Mouse (Mus musculus): Measurements from ENCODE around the gene Ppm1a.
"Not testable (repeated sequence)": the region's sequence is repeated elsewhere in the genome, so short reads cannot be mapped to it uniquely, and the experiment has no call there.

Gene Ppm1a

GRCm38 (mm10) chr12:72761649-72762261 is 4.5 kb downstream of the Ppm1a start:
- DNase-seq (ENCODE audit: low spot score), result peak; percentile 76

GRCm38 (mm10) chr12:72762502-72762901 is 5.2 kb downstream of the Ppm1a start:
- DNase-seq (ENCODE audit: low spot score), result no peak

- no peak for DNase-seq (ENCODE audit: low spot score)
These were observed 5.9 kb downstream of the Ppm1a start for GRCm38 (mm10) chr12:72763156-72763555.

DNA sequence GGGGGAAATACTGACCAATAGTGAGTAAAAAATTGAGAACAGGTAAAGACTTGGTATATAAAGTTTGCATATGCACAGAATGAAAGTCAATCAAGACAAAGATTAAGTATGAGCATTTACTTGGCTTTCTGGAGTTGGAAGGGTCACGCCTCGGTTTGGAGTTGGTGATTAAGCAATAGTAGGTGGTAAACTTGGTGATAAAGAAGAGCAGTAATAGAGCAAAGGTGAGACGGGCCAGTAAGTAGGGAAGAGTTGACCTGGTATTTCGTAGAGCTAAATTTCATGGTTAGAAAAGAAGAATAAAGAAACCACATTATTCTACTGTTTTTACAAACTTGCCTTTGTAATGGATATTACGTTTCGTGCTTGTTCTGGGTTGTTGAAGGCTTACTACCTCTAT is 10.6 kb downstream of the Ppm1a start:
- no peak for DNase-seq (ENCODE audit: low spot score)

DNA sequence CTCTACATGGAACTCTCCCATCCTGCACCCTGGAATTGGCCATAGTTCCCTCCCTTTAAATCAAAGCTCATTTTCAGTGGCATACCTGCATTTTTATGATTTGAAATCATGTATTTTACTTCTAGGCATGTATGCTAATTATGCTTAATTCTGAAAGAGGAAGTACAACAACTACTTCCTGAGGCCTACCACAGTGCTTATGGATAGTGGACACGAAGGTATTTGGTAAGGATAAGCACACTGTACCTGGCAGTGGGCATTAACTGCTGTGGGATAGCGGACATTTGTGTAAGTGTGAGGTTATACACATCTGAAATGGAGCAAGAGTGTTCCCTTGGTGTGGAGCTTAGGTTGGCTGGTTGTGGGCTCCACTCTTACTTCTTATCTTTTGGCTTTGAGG is 11.0 kb downstream of the Ppm1a start:
- no peak for DNase-seq (ENCODE audit: low spot score)

GRCm38 (mm10) chr12:72769546-72770230 is 12.4 kb downstream of the Ppm1a start:
- DNase-seq (ENCODE audit: low spot score), result no peak

DNA sequence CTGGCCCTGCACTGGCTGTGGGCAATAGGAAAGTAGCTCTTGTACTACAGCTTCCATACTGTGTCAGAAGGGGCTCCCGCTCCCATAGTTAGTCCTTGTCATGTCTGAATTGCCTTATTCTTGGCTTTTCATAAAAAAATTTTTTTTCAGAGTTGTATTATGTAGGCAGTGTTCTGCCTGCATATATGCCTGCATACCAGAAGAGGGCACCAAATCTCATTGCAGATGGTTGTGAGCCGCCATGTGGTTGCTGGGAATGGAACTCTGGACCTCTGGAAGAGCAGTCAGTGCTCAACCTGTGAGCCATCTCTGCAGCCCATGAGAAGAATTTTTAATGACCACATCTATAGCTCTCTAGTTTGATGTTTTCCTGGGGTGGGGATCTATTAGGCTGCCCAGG is 13.9 kb downstream of the Ppm1a start:
- no peak for DNase-seq (ENCODE audit: low spot score)

DNA sequence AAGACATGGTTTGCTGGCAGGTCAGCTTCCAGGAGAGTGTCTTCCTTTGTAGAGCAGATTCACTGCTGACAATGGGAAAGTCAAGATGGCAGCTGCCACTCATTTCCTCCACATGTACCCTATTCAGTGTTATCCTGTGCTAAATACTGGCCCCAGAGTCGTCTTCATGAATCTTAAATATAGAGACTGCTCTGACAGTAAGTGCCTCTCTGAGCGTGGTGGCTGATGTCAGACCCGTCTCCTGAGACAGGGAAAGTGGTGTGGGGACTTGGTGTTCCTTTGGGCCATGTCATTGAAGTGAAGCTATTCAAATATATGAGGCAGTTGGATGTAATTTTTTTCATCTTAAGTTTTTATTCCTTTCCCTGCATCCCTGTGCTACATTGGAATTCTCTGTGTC is 14.5 kb downstream of the Ppm1a start:
- no peak for DNase-seq (ENCODE audit: low spot score)

DNA sequence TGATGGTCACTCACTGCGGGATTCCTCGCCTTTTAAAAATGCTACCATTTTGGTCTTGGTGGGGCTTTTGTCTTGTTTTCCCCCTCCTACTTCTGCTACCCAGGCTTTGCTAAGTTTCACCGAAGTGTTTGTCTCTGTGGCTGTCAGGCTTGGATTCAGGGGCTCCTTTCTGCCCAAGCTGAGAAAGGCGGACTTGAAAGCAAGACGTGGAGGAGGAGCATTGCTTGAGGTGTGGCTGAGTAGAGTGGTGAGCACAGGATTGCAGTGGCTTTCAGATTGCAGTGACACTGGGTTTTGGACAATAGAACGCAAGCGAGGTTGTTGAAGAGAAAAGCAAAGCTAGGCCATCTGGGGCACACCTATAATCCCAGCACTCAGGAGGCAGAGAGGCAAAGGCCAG is 16.7 kb downstream of the Ppm1a start:
- DNase-seq (ENCODE audit: low spot score), result no peak

DNA sequence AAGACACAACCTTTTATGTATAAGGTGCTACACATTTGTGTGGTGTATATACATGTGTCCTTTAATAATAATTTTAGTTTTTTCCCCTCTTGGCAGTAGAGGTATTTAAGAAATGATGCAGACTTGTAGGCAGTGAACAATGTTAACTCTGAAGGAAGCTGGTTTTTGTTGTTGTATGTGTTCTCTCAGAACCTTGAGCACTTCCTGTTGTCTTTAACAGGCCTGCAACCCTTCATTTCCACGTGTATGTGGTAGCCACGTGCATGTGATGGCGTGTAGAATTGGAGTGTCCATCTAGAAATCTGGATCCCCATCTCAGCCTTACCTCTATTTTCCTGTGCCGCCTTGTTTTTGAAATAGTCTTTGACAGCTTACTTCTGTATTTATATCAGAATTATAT is 20.0 kb downstream of the Ppm1a start:
- no peak for DNase-seq (ENCODE audit: low spot score)

DNA sequence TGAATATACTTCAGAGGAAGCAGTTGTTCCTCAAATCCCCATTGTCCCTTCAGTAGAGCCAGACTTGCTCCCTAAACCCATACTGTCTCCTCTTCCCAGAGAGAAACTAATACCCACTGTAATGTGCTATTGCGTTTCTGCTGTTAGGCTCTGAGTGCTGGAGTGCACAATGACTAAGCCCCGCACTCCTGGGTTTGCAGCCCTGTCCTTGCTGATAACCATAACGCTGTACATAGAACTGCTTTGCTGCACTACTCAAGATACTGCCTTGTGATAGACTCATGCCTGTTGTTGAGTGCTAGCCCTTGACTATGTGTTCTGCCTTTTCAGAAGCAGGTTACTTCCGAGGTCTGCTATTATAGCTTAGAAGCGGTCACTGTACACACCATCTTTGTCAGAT is 22.9 kb downstream of the Ppm1a start:
- no peak for DNase-seq (ENCODE audit: low spot score)

DNA sequence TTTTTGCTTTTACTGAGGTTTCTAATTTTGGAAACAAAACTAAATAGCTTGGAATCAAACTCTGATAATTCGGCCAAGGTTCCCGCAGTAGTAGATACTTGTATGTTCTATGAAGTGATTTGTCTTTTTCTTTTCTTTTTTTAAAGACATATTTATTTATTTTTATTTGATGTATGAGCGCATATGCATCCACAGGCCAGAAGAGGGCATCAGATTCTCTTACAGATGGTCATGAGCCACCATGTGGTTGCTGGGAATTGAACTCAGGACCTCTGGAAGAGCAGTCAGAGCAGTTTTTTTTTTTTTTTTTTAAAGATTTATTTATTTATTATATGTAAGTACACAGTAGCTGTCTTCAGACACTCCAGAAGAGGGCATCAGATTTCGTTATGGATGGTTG is 25.5 kb downstream of the Ppm1a start:
- DNase-seq (ENCODE audit: low spot score), result not testable (repeated sequence)

DNA sequence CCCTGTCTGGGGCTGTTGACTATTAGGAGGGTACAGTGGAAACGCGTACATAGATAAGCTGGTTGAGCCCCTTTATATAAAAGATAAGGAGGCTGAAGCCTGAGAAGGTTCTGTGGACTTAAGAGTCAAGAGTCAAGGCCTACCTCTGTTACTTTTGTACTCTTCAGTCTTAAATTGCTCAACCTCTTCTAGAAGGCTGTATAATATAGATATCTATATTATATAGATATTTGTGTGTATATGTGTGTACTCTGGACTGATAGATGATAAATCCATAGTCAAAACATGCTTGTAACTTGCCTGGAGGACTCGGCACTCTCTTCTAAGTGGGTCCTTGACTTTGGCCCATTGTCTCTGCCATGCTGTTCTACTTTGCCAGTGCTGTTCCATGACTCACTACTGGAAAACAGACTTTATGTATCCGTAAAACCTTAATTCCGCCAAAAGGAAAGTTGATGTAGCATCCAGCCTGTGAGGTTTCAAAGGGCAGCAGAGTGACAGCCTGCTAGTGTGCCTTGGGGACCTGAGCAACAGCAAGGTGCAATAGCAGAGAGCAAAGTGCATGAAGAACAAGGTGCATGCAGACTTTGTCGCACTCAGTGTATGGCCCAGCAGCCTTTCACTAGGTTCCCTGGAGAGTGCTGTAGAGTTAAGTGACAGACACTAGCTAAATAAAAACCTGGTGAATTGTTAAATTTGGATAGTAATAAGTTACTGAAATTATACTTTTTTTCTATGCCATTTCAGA is 28.1 kb downstream of the Ppm1a start:
- no peak for DNase-seq (ENCODE audit: low spot score)

DNA sequence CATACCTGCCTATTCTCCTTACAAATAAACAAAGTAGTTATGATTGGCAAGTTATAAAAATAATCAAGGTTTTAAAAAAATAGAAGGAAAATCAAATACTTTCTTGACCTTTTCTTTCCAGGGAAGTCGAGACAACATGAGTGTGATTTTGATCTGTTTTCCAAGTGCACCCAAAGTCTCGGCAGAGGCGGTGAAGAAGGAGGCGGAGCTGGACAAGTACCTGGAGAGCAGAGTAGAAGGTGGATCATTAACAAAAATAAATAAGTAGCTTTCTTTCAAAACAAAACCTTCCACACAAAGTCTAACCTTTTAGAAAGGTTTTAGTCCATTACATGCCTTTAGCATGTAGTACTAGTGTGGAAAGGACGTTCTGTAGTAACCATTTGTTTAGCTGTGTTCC is 29.3 kb downstream of the Ppm1a start:
- DNase-seq (ENCODE audit: low spot score), result no peak

- no peak for DNase-seq (ENCODE audit: low spot score)
These were observed 29.7 kb downstream of the Ppm1a start for GRCm38 (mm10) chr12:72786986-72787385.

- DNase-seq (ENCODE audit: low spot score), result peak; percentile 15
These were observed 33.3 kb downstream of the Ppm1a start for GRCm38 (mm10) chr12:72790538-72790937.

- no peak for DNase-seq (ENCODE audit: low spot score)
These were observed 35.3 kb downstream of the Ppm1a start for GRCm38 (mm10) chr12:72792320-72793091.

GRCm38 (mm10) chr12:72793983-72794382 is 36.7 kb downstream of the Ppm1a start:
- no peak for DNase-seq (ENCODE audit: low spot score)

GRCm38 (mm10) chr12:72809798-72810197 is 52.5 kb downstream of the Ppm1a start:
- no peak for DNase-seq (ENCODE audit: low spot score)

GRCm38 (mm10) chr12:72811588-72811987 is 54.3 kb downstream of the Ppm1a start:
- DNase-seq (ENCODE audit: low spot score), result no peak

DNA sequence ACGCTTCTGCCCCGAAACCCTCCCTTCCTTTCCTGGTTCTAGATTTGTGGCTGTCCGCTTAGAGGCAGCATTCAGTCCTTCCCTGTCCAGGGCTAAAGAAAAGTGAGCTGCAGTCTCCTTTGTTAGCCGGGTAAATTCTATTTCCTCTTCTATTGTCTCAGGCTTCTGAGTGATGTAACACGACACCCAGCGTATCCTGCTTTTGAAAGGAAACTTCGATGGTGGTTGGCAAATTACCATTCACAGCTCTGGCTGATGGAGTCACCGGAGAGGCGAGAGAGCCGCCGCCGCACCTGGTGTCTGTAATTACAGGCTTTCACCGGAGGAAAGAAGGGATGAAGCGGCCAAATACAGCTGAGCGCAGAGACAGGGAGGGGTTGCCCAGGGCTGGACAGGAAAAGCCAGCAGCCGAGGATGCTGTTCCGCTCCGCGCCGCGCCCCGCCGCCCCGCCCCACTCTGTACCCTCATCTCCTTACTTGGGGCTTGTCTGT is 63.7 kb downstream of the Ppm1a start:
- DNase-seq (ENCODE audit: low spot score), result peak; percentile 72

- no peak for DNase-seq (ENCODE audit: low spot score)
These were observed 64.3 kb downstream of the Ppm1a start for GRCm38 (mm10) chr12:72821589-72821988.
